ENCODE assay signal across 17 mouse cellular contexts in the genomic region with DNA sequence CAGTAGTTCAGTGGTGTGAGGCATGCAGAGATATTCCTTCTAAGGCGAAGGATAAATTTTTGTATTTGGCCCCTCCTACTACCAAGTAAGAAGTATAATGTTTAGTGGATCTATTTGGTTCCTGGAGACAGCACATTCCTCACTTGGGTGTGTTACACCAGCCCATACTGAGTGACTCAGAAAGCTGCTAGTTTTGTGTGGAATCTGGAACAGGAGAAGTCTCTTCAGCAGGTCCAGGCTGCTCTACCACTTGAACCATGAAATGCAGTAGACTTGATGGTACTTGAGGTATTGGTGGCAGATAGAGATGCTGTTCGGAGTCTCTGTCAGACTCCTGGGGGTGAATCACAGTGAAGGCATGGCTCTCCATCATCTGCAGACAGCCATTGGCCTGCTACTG. TPM values are rescaled to one million over a fixed set of nuclear protein-coding genes. Genes with fewer than 3 reads are reported as not detected.
"Had no signal": no experiment of that assay in that cellular context is flagged by ENCODE, and none has a peak within 500 bp of the region (broad histone marks: within the 10 kb centered on the region; RNA-seq: fewer than 3 reads in every experiment).

No protein-coding gene starts in this region.

- H3K9me3 ChIP-seq: limb, embryonic 10.5 days; liver, embryonic 15.5 days; megakaryocyte, embryonic 14.5 days; midbrain, embryonic 15.5 days; neural tube, embryonic 13.5 days; stomach, embryonic 15.5 days had no signal

- ATAC-seq: intestine, postnatal 0 days; midbrain, embryonic 15.5 days had no signal

- DNase-seq: kidney, postnatal 10 days; kidney, postnatal 4 days; lung, adult 2 months; lung, postnatal 10 days; right cerebral cortex, postnatal 14 days had no signal

- H3K4me2 ChIP-seq: liver, embryonic 11.5 days; liver, embryonic 15.5 days; midbrain, embryonic 11.5 days; midbrain, embryonic 15.5 days; neural tube, embryonic 13.5 days; stomach, embryonic 15.5 days had no signal

- H3K4me3 ChIP-seq: layer of hippocampus, adult 2 months; limb, embryonic 10.5 days; liver, embryonic 15.5 days; megakaryocyte, embryonic 14.5 days; midbrain, embryonic 15.5 days; neural tube, embryonic 13.5 days; stomach, embryonic 15.5 days had no signal

- H3K9ac ChIP-seq: liver, embryonic 15.5 days; midbrain, embryonic 15.5 days; neural tube, embryonic 13.5 days; stomach, embryonic 15.5 days had no signal

- H3K27ac ChIP-seq: layer of hippocampus, adult 2 months; limb, embryonic 10.5 days; liver, embryonic 15.5 days; macrophage; midbrain, embryonic 15.5 days; neural tube, embryonic 13.5 days; stomach, embryonic 15.5 days had no signal

- H3K36me3 ChIP-seq: limb, embryonic 10.5 days; liver, embryonic 15.5 days; midbrain, embryonic 15.5 days; neural tube, embryonic 13.5 days; stomach, embryonic 15.5 days had no signal

RNA-seq across cellular contexts. Expression of gene Slc16a11, which starts 1.9 kb away (rescaled TPM):
- total RNA-seq: monocyte, adult 5-6 weeks had no signal
- polyA plus RNA-seq: macrophage had no signal

RNA-seq across cellular contexts. Expression of gene Bcl6b, which starts 18.9 kb away (rescaled TPM):
- total RNA-seq: monocyte, adult 5-6 weeks had no signal
- polyA plus RNA-seq: macrophage had no signal

RNA-seq across cellular contexts. Expression of gene Gm21988, which starts 28.9 kb away (rescaled TPM):
- total RNA-seq: monocyte, adult 5-6 weeks had no signal
